Mouse (Mus musculus) CD4-positive, CD25-positive, alpha-beta regulatory T cell (primary cell): ENCODE data around the gene Lcn3. TPM values are rescaled to one million over a fixed set of nuclear protein-coding genes. Genes with fewer than 3 reads are reported as not detected.

Experiments
- polyA plus RNA-seq: library from polyadenylated mRNA; unstranded; fragments of 100-300 nt; shearing (Covaris generic); gene quantifications from one replicate; pipeline ENCODE4 v1.2.1, GENCODE M21; 2017

Gene Lcn3
- not detected for polyA plus RNA-seq

DNA sequence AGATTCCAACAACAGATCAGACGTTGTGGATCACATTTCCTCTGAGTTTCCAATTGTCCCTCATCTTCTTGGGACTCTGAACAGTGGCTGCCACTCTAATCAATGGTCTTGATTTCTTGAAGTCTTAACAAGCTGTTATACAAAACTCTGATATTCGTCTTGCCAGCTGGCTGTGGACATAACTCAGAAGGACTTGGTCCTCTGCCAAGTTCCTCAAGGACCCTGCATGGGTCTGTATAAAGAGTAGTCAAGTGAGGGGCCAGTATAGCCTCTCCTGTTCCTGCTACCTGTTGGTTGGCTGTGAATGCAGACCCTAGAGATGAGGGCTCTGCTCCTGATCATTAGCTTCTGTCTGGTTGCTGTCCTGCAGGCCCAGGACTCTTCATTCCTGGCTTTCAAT, at the start of gene Lcn3:
Gene Lcn3 (plus strand): TSS at position 301 of the 400 bp plus-strand sequence.

DNA sequence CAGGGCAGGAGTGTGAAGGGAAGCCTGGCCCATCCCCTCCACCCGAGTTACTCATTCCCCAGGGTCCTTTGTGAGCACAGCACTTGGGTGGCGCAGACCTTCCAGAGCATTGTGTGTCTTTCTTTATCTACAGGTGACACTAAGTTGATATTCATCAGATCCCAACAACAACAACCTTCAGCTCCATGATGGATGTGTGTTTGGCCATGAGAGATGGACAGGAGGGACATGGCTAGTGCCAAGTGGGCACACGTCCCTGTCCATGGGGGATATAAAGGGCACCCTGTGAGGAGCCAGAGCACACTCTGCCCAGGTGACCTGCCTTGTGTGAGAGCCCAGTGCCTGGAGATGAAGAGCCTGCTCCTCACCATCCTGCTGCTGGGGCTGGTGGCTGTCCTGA, 28.7 kb upstream of the Lcn3 start, which contains the start of gene Obp2b:
Gene Obp2b (plus strand): TSS at position 301 of the 400 bp plus-strand sequence.

DNA sequence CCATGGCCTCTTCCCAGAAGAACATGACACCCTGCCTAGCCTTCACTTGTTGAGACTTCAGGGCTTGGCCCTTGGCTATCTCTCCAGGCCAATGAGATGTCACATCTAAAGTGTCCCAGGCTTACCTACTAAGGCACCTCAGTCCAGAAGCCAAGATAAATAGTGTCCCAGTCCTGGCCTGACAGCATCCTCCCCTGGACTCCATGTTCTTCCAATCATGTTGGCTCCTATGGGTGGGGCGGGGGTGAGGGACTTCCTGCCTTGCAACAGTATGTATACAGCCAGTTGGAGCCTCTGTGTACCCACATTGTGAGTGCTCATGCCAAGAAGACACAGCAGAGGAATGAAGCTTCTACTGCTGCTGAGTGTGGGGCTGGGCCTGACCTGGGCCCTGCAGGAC, 11.3 kb downstream of the Lcn3 start, which contains the start of gene Lcn11:
Gene Lcn11 (plus strand): TSS at position 301 of the 400 bp plus-strand sequence.

DNA sequence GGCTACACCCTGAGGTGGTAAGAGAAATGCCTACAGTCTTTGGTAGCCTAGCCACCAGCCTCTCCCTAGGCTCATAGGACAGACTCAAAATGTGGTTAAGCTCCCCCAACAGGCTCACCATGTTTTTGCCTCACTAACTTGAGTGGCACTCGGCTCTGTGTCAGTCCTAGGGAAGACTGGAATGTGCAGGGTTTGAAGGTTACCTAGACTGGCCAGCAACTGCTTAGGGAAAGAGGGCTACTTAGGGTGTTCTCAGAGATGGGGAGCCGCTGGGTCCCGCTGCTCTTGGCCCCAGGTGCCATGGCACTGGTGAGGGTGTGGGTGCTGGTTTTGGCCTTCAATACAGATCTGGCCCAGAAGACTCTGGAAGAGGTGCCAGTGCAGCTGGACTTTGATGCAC, 16.6 kb downstream of the Lcn3 start, which contains the start of gene Gm13539:
Gene Gm13539 (plus strand): TSS at position 301 of the 400 bp plus-strand sequence.

DNA sequence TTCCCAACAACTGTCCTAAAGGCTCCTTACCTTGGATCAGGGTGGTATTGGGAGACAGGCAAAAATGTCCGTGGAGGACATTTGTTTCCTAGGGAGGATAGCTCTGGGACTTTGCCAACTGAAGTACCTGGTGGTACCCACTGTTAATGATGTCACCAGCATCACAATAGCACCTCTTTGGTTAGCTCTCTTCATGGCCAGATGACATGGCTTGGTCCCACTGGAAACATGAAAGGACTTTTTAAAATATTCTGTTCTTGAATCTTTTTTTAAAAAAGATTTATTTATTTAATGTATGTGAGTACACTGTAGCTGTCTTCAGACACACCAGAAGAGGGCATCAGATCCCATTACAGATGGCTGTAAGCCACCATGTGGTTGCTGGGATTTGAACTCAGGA, 50.4 kb downstream of the Lcn3 start, which contains the start of gene Glt6d1:
Gene Glt6d1 (minus strand): TSS at position 101 of the 400 bp plus-strand sequence.

Other genes starting within 250 kb of the Lcn3 start
- gene Traf2, start 218.6 kb upstream of the Lcn3 start, polyA plus RNA-seq = 80.4 TPM
- gene Edf1, start 207.7 kb upstream of the Lcn3 start, polyA plus RNA-seq = 341 TPM
- gene Mamdc4, start 190.7 kb upstream of the Lcn3 start, polyA plus RNA-seq = 1.4 TPM
- gene Phpt1, start 190.3 kb upstream of the Lcn3 start, polyA plus RNA-seq = 72.2 TPM
- 0.20 TPM for gene Ajm1, start 183.8 kb upstream of the Lcn3 start, polyA plus RNA-seq
- gene Rabl6, start 157.0 kb upstream of the Lcn3 start, polyA plus RNA-seq = 51.6 TPM
- not detected for gene Ccdc183, start 147.9 kb upstream of the Lcn3 start, polyA plus RNA-seq
- 1.1 TPM for gene Tmem141, start 143.6 kb upstream of the Lcn3 start, polyA plus RNA-seq
- gene Fcna, start 137.5 kb upstream of the Lcn3 start, polyA plus RNA-seq = 2.9 TPM
- not detected for gene Lcn8, start 112.4 kb upstream of the Lcn3 start, polyA plus RNA-seq
- not detected for gene Lcn5, start 107.6 kb upstream of the Lcn3 start, polyA plus RNA-seq
- not detected for gene Lcn6, start 88.8 kb upstream of the Lcn3 start, polyA plus RNA-seq
- 0.22 TPM for gene Lcn10, start 82.8 kb upstream of the Lcn3 start, polyA plus RNA-seq
- not detected for gene Obp2a, start 65.5 kb upstream of the Lcn3 start, polyA plus RNA-seq
- gene Bmyc, start 58.8 kb upstream of the Lcn3 start, polyA plus RNA-seq = 177 TPM
- gene Obp2b, start 28.6 kb upstream of the Lcn3 start, polyA plus RNA-seq = not detected
- gene Lcn11, start 11.4 kb downstream of the Lcn3 start, polyA plus RNA-seq = not detected
- not detected for gene Gm13539, start 16.7 kb downstream of the Lcn3 start, polyA plus RNA-seq
- not detected for gene Glt6d1, start 50.3 kb downstream of the Lcn3 start, polyA plus RNA-seq
- gene Lcn9, start 57.6 kb downstream of the Lcn3 start, polyA plus RNA-seq = not detected
- gene Sohlh1, start 81.7 kb downstream of the Lcn3 start, polyA plus RNA-seq = not detected
- 0.12 TPM for gene Kcnt1, start 98.2 kb downstream of the Lcn3 start, polyA plus RNA-seq
- gene Camsap1, start 217.7 kb downstream of the Lcn3 start, polyA plus RNA-seq = 29.1 TPM